Comparison of ENCODE assay signal across 10 mouse cellular contexts in the genomic region with DNA sequence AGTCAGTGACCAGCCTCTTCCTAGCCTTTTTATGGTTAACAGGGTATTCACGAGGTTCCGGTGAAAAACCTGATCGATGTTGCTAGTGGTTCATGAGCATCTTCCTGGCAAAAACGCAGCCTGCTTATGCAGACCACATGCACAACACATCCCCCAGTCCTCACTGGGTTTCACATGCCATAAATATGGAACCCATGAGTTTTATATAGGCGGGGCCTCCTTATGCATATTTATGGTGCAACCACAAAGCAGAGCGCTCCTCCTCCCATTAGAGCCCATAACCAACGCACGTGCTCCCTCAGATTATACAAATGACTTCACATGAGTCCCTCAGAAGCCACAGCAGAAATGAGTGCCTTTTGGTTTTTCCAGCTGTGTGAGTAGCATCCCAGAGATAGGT. TPM values are rescaled to one million over a fixed set of nuclear protein-coding genes. Genes with fewer than 3 reads are reported as not detected.
A peak's percentile ranks its signal among the peaks of the same experiment; 100 is the strongest.
DNase-seq lines count a peak whose midpoint lies in the region; ATAC-seq and TF ChIP-seq lines count a peak whose summit lies in the region.
"Had no signal": no experiment of that assay in that cellular context is flagged by ENCODE, and none has a peak within 500 bp of the region (broad histone marks: within the 10 kb centered on the region; RNA-seq: fewer than 3 reads in every experiment).

No protein-coding gene starts in this region.

- WGBS in hindbrain, embryonic 13.5 days = 52% methylated on average over 8 of the region's 8 CpGs
- WGBS in hindbrain, postnatal 0 days = 45% methylated on average over 8 of the region's 8 CpGs
- WGBS in midbrain, embryonic 14.5 days = 41% methylated on average over 8 of the region's 8 CpGs
- 81% methylated on average over 8 of the region's 8 CpGs for WGBS in midbrain, embryonic 11.5 days
- 70% methylated on average over 8 of the region's 8 CpGs for WGBS in forebrain, embryonic 15.5 days
- WGBS in neural tube, embryonic 13.5 days = 29% methylated on average over 8 of the region's 8 CpGs

- H3K9me3 ChIP-seq in hindbrain, embryonic 13.5 days = no peaks in the 10 kb centered on the region
- H3K9me3 ChIP-seq in hindbrain, postnatal 0 days (ENCODE audit: low read length) = no peaks in the 10 kb centered on the region
- H3K9me3 ChIP-seq in midbrain, embryonic 14.5 days (ENCODE audit: control insufficient read depth, low read length) = no peaks in the 10 kb centered on the region
- H3K9me3 ChIP-seq in midbrain, embryonic 11.5 days (ENCODE audit: control insufficient read depth, low read length) = no peaks in the 10 kb centered on the region
- H3K9me3 ChIP-seq in forebrain, embryonic 15.5 days = no peaks in the 10 kb centered on the region
- H3K9me3 ChIP-seq in neural tube, embryonic 13.5 days = no peaks in the 10 kb centered on the region
- H3K9me3 ChIP-seq: liver, embryonic 12.5 days had no signal

- H3K27ac ChIP-seq in hindbrain, embryonic 13.5 days = peak overlapping the region; percentile 55
- H3K27ac ChIP-seq in hindbrain, postnatal 0 days = no peak overlapping the region
- H3K27ac ChIP-seq in midbrain, embryonic 14.5 days (replicated peaks; ENCODE audit: low read depth, low read length) = peak overlapping the region; percentile 52; the same call in 1 of the 2 replicates
- no peak overlapping the region for H3K27ac ChIP-seq in midbrain, embryonic 11.5 days (ENCODE audit: low read depth, low read length)
- H3K27ac ChIP-seq in forebrain, embryonic 15.5 days (replicated peaks) = peak overlapping the region; percentile 16; the same call in 1 of the 2 replicates
- peak overlapping the region; percentile 76 for H3K27ac ChIP-seq in neural tube, embryonic 13.5 days (replicated peaks)
- H3K27ac ChIP-seq: liver, embryonic 12.5 days had no signal

- H3K9ac ChIP-seq in hindbrain, embryonic 13.5 days = no peak overlapping the region
- no peak overlapping the region for H3K9ac ChIP-seq in hindbrain, postnatal 0 days (replicated peaks; ENCODE audit: low read length)
- no peak overlapping the region for H3K9ac ChIP-seq in midbrain, embryonic 14.5 days (replicated peaks; ENCODE audit: low read length)
- no peak overlapping the region for H3K9ac ChIP-seq in midbrain, embryonic 11.5 days (ENCODE audit: low read length)
- H3K9ac ChIP-seq in forebrain, embryonic 15.5 days (replicated peaks) = no peak overlapping the region
- H3K9ac ChIP-seq in neural tube, embryonic 13.5 days = peak overlapping the region; percentile 36; the same call in 1 of the 2 replicates
- H3K9ac ChIP-seq: liver, embryonic 12.5 days had no signal

- H3K27me3 ChIP-seq in hindbrain, embryonic 13.5 days = peaks cover 24% of the 10 kb centered on the region
- H3K27me3 ChIP-seq in hindbrain, postnatal 0 days (ENCODE audit: insufficient read depth, low read length) = no peaks in the 10 kb centered on the region
- peaks cover 27% of the 10 kb centered on the region; the same call in 1 of the 2 replicates for H3K27me3 ChIP-seq in midbrain, embryonic 14.5 days (ENCODE audit: control insufficient read depth, insufficient read depth, low read length)
- H3K27me3 ChIP-seq in midbrain, embryonic 11.5 days (ENCODE audit: control insufficient read depth, insufficient read depth, low read length) = peaks cover 18% of the 10 kb centered on the region
- H3K27me3 ChIP-seq in forebrain, embryonic 15.5 days = no peaks in the 10 kb centered on the region
- peaks cover 25% of the 10 kb centered on the region for H3K27me3 ChIP-seq in neural tube, embryonic 13.5 days
- H3K27me3 ChIP-seq: liver, embryonic 12.5 days had no signal

- H3K36me3 ChIP-seq in hindbrain, embryonic 13.5 days = peaks cover 23% of the 10 kb centered on the region
- no peaks in the 10 kb centered on the region; the same call in 1 of the 2 replicates for H3K36me3 ChIP-seq in hindbrain, postnatal 0 days (ENCODE audit: insufficient read depth, low read length)
- peaks cover 13% of the 10 kb centered on the region; the same call in 1 of the 2 replicates for H3K36me3 ChIP-seq in midbrain, embryonic 14.5 days (ENCODE audit: control insufficient read depth, insufficient read depth, low read length)
- no peaks in the 10 kb centered on the region for H3K36me3 ChIP-seq in midbrain, embryonic 11.5 days (ENCODE audit: control insufficient read depth, insufficient read depth, low read length)
- H3K36me3 ChIP-seq in forebrain, embryonic 15.5 days = no peaks in the 10 kb centered on the region
- H3K36me3 ChIP-seq in neural tube, embryonic 13.5 days = peaks cover 27% of the 10 kb centered on the region
- H3K36me3 ChIP-seq: liver, embryonic 12.5 days had no signal

- ATAC-seq in hindbrain, embryonic 13.5 days (ENCODE audit: low FRiP score) = no peak
- ATAC-seq in hindbrain, postnatal 0 days = no peak
- ATAC-seq in midbrain, embryonic 14.5 days (ENCODE audit: low FRiP score, low TSS enrichment) = 0 out of 2 replicates have a peak, but pooled peaks have one; percentile 29
- no peak for ATAC-seq in midbrain, embryonic 11.5 days (ENCODE audit: low FRiP score)
- no peak for ATAC-seq in forebrain, embryonic 15.5 days (replicated peaks)
- ATAC-seq in neural tube, embryonic 13.5 days (ENCODE audit: low read depth) = peak; percentile 10
- ATAC-seq: liver, embryonic 12.5 days had no signal

- intact Hi-C loops in left cerebral cortex, postnatal 4 days (cut with DNase I) = no loop called here

- H3K4me1 ChIP-seq in hindbrain, embryonic 13.5 days (replicated peaks) = peaks cover 51% of the 10 kb centered on the region
- 0 out of 2 replicates have a peak, but pooled peaks cover 5% of the 10 kb centered on the region for H3K4me1 ChIP-seq in hindbrain, postnatal 0 days (ENCODE audit: insufficient read depth, low read length)
- H3K4me1 ChIP-seq in midbrain, embryonic 14.5 days (ENCODE audit: control insufficient read depth, insufficient read depth, low read length) = peaks cover 46% of the 10 kb centered on the region
- H3K4me1 ChIP-seq in midbrain, embryonic 11.5 days (ENCODE audit: control insufficient read depth, insufficient read depth, low read length) = peaks cover 15% of the 10 kb centered on the region
- H3K4me1 ChIP-seq in forebrain, embryonic 15.5 days = peaks cover 31% of the 10 kb centered on the region
- peaks cover 60% of the 10 kb centered on the region for H3K4me1 ChIP-seq in neural tube, embryonic 13.5 days (replicated peaks)
- H3K4me1 ChIP-seq: liver, embryonic 12.5 days had no signal

- no peak for TF ChIP-seq CTCF in hindbrain, postnatal 0 days (IDR thresholded peaks at IDR 0.05; ENCODE audit: low read depth)

- DNase-seq in hindbrain, postnatal 0 days (ENCODE audit: low spot score) = no peak
- no peak for DNase-seq in midbrain, embryonic 14.5 days
- no peak for DNase-seq in midbrain, embryonic 11.5 days (ENCODE audit: low spot score, missing footprints)
- DNase-seq in left cerebral cortex, postnatal 4 days = no peak
- no peak for DNase-seq in lung, postnatal 25 days (ENCODE audit: low spot score)

- no peak overlapping the region for H3K4me2 ChIP-seq in hindbrain, embryonic 13.5 days
- no peak overlapping the region for H3K4me2 ChIP-seq in hindbrain, postnatal 0 days (ENCODE audit: low read depth, low read length)
- H3K4me2 ChIP-seq in midbrain, embryonic 14.5 days (ENCODE audit: low read length) = no peak overlapping the region
- H3K4me2 ChIP-seq in midbrain, embryonic 11.5 days = no peak overlapping the region
- H3K4me2 ChIP-seq in forebrain, embryonic 15.5 days (replicated peaks) = no peak overlapping the region
- H3K4me2 ChIP-seq in neural tube, embryonic 13.5 days = peak overlapping the region; percentile 11; the same call in 1 of the 2 replicates
- H3K4me2 ChIP-seq: liver, embryonic 12.5 days had no signal

- no peak overlapping the region for H3K4me3 ChIP-seq in hindbrain, embryonic 13.5 days
- no peak overlapping the region for H3K4me3 ChIP-seq in hindbrain, postnatal 0 days (ENCODE audit: low read length)
- no peak overlapping the region for H3K4me3 ChIP-seq in midbrain, embryonic 14.5 days (replicated peaks; ENCODE audit: low read depth, low read length)
- no peak overlapping the region for H3K4me3 ChIP-seq in midbrain, embryonic 11.5 days (ENCODE audit: low read depth, low read length)
- H3K4me3 ChIP-seq in forebrain, embryonic 15.5 days = no peak overlapping the region
- no peak overlapping the region for H3K4me3 ChIP-seq in neural tube, embryonic 13.5 days
- H3K4me3 ChIP-seq: liver, embryonic 12.5 days had no signal

RNA-seq across cellular contexts. Expression of a gene that starts 49.0 kb away (rescaled TPM):
- polyA plus RNA-seq in hindbrain, embryonic 13.5 days (2015; fragmentation: Nextera tagmentation; extraction: Ambion mirVana) = 34.8 and 35.7 TPM in 2 replicates
- 48.7 and 53.8 TPM in 2 replicates for total RNA-seq in hindbrain, postnatal 0 days (2014; rRNA removed)
- polyA plus RNA-seq in hindbrain, postnatal 0 days (2015; fragmentation: Nextera tagmentation; extraction: Ambion mirVana) = 15.6 and 17.4 TPM in 2 replicates
- polyA plus RNA-seq in midbrain, embryonic 14.5 days (2014; fragmentation: Nextera tagmentation; extraction: Ambion mirVana) = 17.6 and 19.5 TPM in 2 replicates
- polyA plus RNA-seq in midbrain, embryonic 11.5 days (2014; fragmentation: Nextera tagmentation; extraction: Ambion mirVana) = 12.5 and 13.3 TPM in 2 replicates
- polyA plus RNA-seq in forebrain, embryonic 15.5 days (2015; fragmentation: Nextera tagmentation; extraction: Ambion mirVana) = 30.8 and 34.7 TPM in 2 replicates
- polyA plus RNA-seq in neural tube, embryonic 13.5 days (2015; fragmentation: Nextera tagmentation; extraction: Ambion mirVana) = 32.7 and 37.0 TPM in 2 replicates
- 10 to 100 TPM; 49.9 to 86.2 TPM for total RNA-seq in left cerebral cortex, postnatal 4 days (2021)
- total RNA-seq: MEL had no signal

Comparison
In these comparisons a context has a peak if more than half of its experiments do, and no peak if none do; other contexts are left out.
1. ATAC-seq: peak in midbrain, embryonic 14.5 days (single experiment) and neural tube, embryonic 13.5 days (single experiment); none in hindbrain, embryonic 13.5 days (single experiment), hindbrain, postnatal 0 days (single experiment), midbrain, embryonic 11.5 days (single experiment) and forebrain, embryonic 15.5 days (single experiment).
2. H3K27ac ChIP-seq: peak in hindbrain, embryonic 13.5 days (single experiment), midbrain, embryonic 14.5 days (single experiment), forebrain, embryonic 15.5 days (single experiment) and neural tube, embryonic 13.5 days (single experiment); none in hindbrain, postnatal 0 days (single experiment) and midbrain, embryonic 11.5 days (single experiment).